Mouse (Mus musculus): ENCODE results near the gene Krit1.

GRCm38 (mm10) chr5:3872348-3872747 lies 69.4 kb downstream of the Krit1 start:
- no peak for TF ChIP-seq POLR2A (IDR thresholded peaks at IDR 0.05; ENCODE audit: low read depth, low read length)
- TF ChIP-seq CTCF (IDR thresholded peaks at IDR 0.05; ENCODE audit: extremely low read depth, insufficient read length, insufficient replicate concordance, low read depth, low read length): no peak
